Mouse (Mus musculus) small intestine, adult 2 months (tissue): ENCODE measurements at regions not wholly inside any gene's neighbourhood (a gene's known extent, or its start where the extent isn't known, plus 50 kb on each side); places are given as distances from the start of the nearest gene placed in this dataset.
A peak's percentile ranks its signal among the peaks of the same experiment; 100 is the strongest.

Source experiments
- H3K27ac ChIP-seq: fragments of 200-500 bp; 2 replicates; pipeline ENCODE4 v1.5.1; 2012; ENCODE audit warnings: low read depth, low read length, control low read depth, inconsistent platforms; ENCODE audit not compliant: insufficient read depth
- H3K27me3 ChIP-seq: fragments of 200-500 bp; 2 replicates; pipeline ENCODE4 v1.6.1; 2012; ENCODE audit warnings: mild to moderate bottlenecking, moderate library complexity, low read length, inconsistent platforms; ENCODE audit not compliant: control insufficient read depth, insufficient read depth
- H3K36me3 ChIP-seq: fragments of 200-500 bp; 2 replicates; pipeline ENCODE4 v1.6.1; 2012; ENCODE audit warnings: mild to moderate bottlenecking, low read length, control low read depth, inconsistent platforms; ENCODE audit not compliant: control insufficient read depth, insufficient read depth
- H3K4me1 ChIP-seq: fragments of 200-500 bp; 2 replicates; pipeline ENCODE4 v1.6.1; 2012; ENCODE audit warnings: low read length, inconsistent platforms, mixed read lengths; ENCODE audit not compliant: control insufficient read depth, insufficient read depth, insufficient read length
- H3K4me3 ChIP-seq: fragments of 200-500 bp; 2 replicates; pipeline ENCODE4 v1.5.1; 2012; ENCODE audit warnings: low read depth, mild to moderate bottlenecking, control low read depth, inconsistent platforms, low read length, moderate library complexity
- CTCF ChIP-seq: fragments of 200-500 bp; IDR thresholded peaks from 2 replicates; pipeline ENCODE4 v1.5.1; 2012; ENCODE audit warnings: low read depth, mild to moderate bottlenecking, control low read depth, inconsistent platforms, low read length, moderate library complexity, mixed read lengths; ENCODE audit not compliant: insufficient replicate concordance, insufficient read length; ENCODE audit errors: extremely low read depth
- POLR2A ChIP-seq: fragments of 200-500 bp; IDR thresholded peaks from 2 replicates; pipeline ENCODE4 v1.6.1; 2012; ENCODE audit warnings: low read depth, mild to moderate bottlenecking, control low read depth, inconsistent platforms, low read length, moderate library complexity
- WGBS: fragments of 180-500 bp; shearing (Covaris S2); methylation state at CpG from one replicate; pipeline ENCODE4 v1.1.7; 2018; 5-methylcytosine and 5-hydroxymethylcytosine counted together

- Histone ChIP-seq H3K4me3 (no peak overlapping the region), H3K36me3 (no peaks in the 10 kb centered on the region), H3K27me3 (no peaks in the 10 kb centered on the region), H3K27ac (no peak overlapping the region), H3K4me1 (no peaks in the 10 kb centered on the region)
- TF ChIP-seq POLR2A (no peak), CTCF (peak; percentile 49; the same call in 1 of the 2 replicates)
- 86% methylated on average over 16 of the region's 16 CpGs for WGBS
Measured at GRCm38 (mm10) chr17:47112556-47113225, 102.3 kb upstream of the Ubr2 start.

DNA sequence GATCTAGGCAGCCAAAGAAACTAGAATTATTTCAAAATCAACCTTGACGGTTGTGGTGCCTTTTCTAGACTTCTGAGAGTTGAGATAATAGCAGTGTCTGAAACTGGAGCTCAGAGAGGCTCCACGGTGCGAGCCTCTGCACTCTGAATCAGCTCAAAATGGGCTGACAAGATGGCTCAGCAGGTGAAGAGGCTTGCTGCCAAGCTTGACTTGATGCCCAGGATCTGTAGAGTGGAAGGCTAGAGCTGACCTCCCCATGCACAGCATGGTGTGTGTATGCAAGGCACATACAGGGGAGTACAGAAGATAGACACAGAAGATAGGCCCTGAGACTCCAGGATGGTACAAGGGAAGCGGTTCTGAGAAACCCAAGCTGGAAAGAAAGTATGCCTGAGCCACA, 100.5 kb upstream of the Ubr2 start:
- Histone ChIP-seq H3K4me3 (no peak overlapping the region), H3K36me3 (no peaks in the 10 kb centered on the region), H3K27ac (no peak overlapping the region), H3K4me1 (no peaks in the 10 kb centered on the region), H3K27me3 (no peaks in the 10 kb centered on the region)
- TF ChIP-seq CTCF, result no peak
- no peak for TF ChIP-seq POLR2A
- WGBS, result 89% methylated on average over 4 of the region's 4 CpGs

DNA sequence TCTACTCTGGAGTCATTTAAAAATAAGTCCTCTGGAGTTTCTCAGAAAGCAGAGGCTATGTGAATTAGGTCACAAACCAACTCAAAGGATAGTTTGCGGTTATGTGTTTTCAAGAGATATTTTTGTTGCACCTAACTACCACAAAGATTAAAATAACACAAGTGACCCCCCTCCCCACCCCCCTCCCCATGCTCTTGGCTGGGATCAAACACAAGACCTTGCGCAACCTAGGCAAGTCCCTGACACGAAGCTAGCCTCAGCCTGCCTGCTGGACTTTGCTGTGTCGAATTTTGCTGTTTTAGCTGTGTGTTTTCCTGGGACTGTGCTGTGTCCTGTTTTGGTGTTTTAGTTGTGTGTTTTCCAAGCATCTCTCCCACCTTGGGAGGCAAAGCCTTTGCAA, 94.0 kb upstream of the Ubr2 start:
- WGBS, result 68% methylated on average over 4 of the region's 4 CpGs
- no peaks in the 10 kb centered on the region for H3K27me3 ChIP-seq
- TF ChIP-seq POLR2A (no peak), CTCF (no peak)

DNA sequence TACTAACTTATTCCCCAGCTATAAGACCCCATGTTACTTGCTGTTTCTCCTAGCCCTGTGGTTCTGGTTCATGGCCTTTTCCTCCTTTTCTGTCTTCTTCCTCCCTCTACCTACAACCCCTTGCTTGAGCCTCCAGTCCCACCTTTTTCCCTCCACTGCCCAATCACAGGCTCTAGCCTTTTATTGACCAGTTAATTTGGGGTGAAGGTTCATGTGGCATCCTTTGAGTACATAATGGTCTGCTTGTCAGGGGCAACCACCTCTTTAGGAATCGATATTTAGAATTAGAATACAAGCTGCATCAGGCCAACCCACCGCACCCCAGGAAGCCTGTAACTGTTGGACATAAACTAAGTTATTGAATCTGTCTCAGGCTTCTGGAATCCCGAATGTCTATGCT, 84.8 kb upstream of the Ubr2 start:
- TF ChIP-seq POLR2A, result no peak
- no peak for TF ChIP-seq CTCF
- H3K4me1 ChIP-seq, result no peaks in the 10 kb centered on the region
- H3K4me3 ChIP-seq, result no peak overlapping the region
- no peaks in the 10 kb centered on the region for H3K27me3 ChIP-seq
- 70% methylated on average over 3 of the region's 3 CpGs for WGBS
- H3K36me3 ChIP-seq, result no peaks in the 10 kb centered on the region
- no peak overlapping the region for H3K27ac ChIP-seq

More for the DNA sequence above, 94.0 kb upstream of the Ubr2 start:
- Histone ChIP-seq H3K4me1 (no peaks in the 10 kb centered on the region), H3K4me3 (no peak overlapping the region), H3K27ac (no peak overlapping the region), H3K36me3 (no peaks in the 10 kb centered on the region)

DNA sequence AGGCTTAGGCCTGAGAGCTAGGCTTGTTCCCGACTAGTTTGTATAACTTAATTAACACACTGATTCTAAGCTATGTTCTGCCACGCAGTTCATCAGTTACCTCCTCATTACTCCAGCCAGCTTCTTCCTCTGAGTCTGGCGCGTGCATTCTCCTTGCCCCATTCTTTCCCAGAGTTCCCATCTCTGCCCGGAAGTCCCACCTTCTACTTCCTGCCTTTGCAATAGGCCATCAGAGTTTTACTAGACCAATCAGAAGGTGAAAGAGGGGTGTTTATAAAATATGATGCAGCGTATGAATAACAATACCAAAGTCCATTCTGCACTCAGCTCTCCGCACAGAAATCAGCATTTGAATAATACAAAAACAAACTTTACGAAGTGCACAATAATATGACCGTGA, 81.7 kb upstream of the Ubr2 start:
- Histone ChIP-seq H3K27me3 (no peaks in the 10 kb centered on the region), H3K36me3 (no peaks in the 10 kb centered on the region), H3K4me3 (no peak overlapping the region), H3K4me1 (no peaks in the 10 kb centered on the region), H3K27ac (no peak overlapping the region)
- TF ChIP-seq POLR2A (no peak), CTCF (no peak)
- 90% methylated on average over 9 of the region's 9 CpGs for WGBS

- Histone ChIP-seq H3K4me3 (no peak overlapping the region), H3K27me3 (no peaks in the 10 kb centered on the region), H3K4me1 (no peaks in the 10 kb centered on the region), H3K27ac (no peak overlapping the region), H3K36me3 (no peaks in the 10 kb centered on the region)
- no peak for TF ChIP-seq POLR2A
- peak; percentile 45; the same call in 1 of the 2 replicates for TF ChIP-seq CTCF
- WGBS, result 81% methylated on average over 3 of the region's 3 CpGs
Measured at GRCm38 (mm10) chr17:47089769-47090168, 79.4 kb upstream of the Ubr2 start.

GRCm38 (mm10) chr17:47069206-47069605, 58.9 kb upstream of the Ubr2 start:
- Histone ChIP-seq H3K27me3 (no peaks in the 10 kb centered on the region), H3K27ac (no peak overlapping the region), H3K4me1 (no peaks in the 10 kb centered on the region), H3K36me3 (no peaks in the 10 kb centered on the region), H3K4me3 (no peak overlapping the region)
- 95% methylated on average over 2 of the region's 2 CpGs for WGBS
- TF ChIP-seq POLR2A (no peak), CTCF (no peak)
